Mouse (Mus musculus): ENCODE measurements at regions not wholly inside any gene's neighbourhood (a gene's known extent, or its start where the extent isn't known, plus 50 kb on each side); places are given as distances from the start of the nearest gene placed in this dataset.

GRCm38 (mm10) chr2:101370991-101371736 lies 253.4 kb upstream of the Rag2 start:
- DNase-seq (ENCODE audit: low read depth) = peak; percentile 10

- DNase-seq (ENCODE audit: low read depth) = no peak
Measured at GRCm38 (mm10) chr2:101371834-101372493, 252.6 kb upstream of the Rag2 start.

GRCm38 (mm10) chr2:101380595-101380994 lies 243.9 kb upstream of the Rag2 start:
- DNase-seq (ENCODE audit: low read depth) = no peak

- DNase-seq (ENCODE audit: low read depth) = no peak
Measured at GRCm38 (mm10) chr2:101415002-101415401, 209.5 kb upstream of the Rag2 start.

GRCm38 (mm10) chr2:101416702-101417101 lies 207.8 kb upstream of the Rag2 start:
- no peak for DNase-seq (ENCODE audit: low read depth)

GRCm38 (mm10) chr2:101433141-101433895 lies 191.2 kb upstream of the Rag2 start:
- no peak for DNase-seq (ENCODE audit: low read depth)

GRCm38 (mm10) chr2:101440231-101440630 lies 184.3 kb upstream of the Rag2 start:
- no peak for DNase-seq (ENCODE audit: low read depth)

GRCm38 (mm10) chr2:101441081-101441630 lies 183.4 kb upstream of the Rag2 start:
- DNase-seq (ENCODE audit: low read depth) = no peak

GRCm38 (mm10) chr2:101455591-101455990 lies 168.9 kb upstream of the Rag2 start:
- DNase-seq (ENCODE audit: low read depth) = no peak

GRCm38 (mm10) chr2:101458959-101459358 lies 165.6 kb upstream of the Rag2 start:
- no peak for DNase-seq (ENCODE audit: low read depth)

- no peak for DNase-seq (ENCODE audit: low read depth)
Measured at GRCm38 (mm10) chr2:101462450-101462849, 162.1 kb upstream of the Rag2 start.

GRCm38 (mm10) chr2:101464291-101465140 lies 160.0 kb upstream of the Rag2 start:
- no peak for DNase-seq (ENCODE audit: low read depth)

- DNase-seq (ENCODE audit: low read depth) = no peak
Measured at GRCm38 (mm10) chr2:101470569-101471100, 153.9 kb upstream of the Rag2 start.

GRCm38 (mm10) chr2:101472449-101473115 lies 151.9 kb upstream of the Rag2 start:
- DNase-seq (ENCODE audit: low read depth) = peak; percentile 84

GRCm38 (mm10) chr2:101473116-101473485 lies 151.4 kb upstream of the Rag2 start:
- no peak for DNase-seq (ENCODE audit: low read depth)

- DNase-seq (ENCODE audit: low read depth) = no peak
Measured at GRCm38 (mm10) chr2:101476862-101477261, 147.7 kb upstream of the Rag2 start.

GRCm38 (mm10) chr2:101490207-101490606 lies 134.3 kb upstream of the Rag2 start:
- no peak for DNase-seq (ENCODE audit: low read depth)

GRCm38 (mm10) chr2:101491762-101492161 lies 132.8 kb upstream of the Rag2 start:
- DNase-seq (ENCODE audit: low read depth) = no peak

- DNase-seq (ENCODE audit: low read depth) = no peak
Measured at GRCm38 (mm10) chr2:101508116-101508515, 116.4 kb upstream of the Rag2 start.

Data from c-Kit-positive CD71-negative TER-119-negative erythroid progenitor cells, embryonic 14.5 days (primary cell).